In the genomic region with DNA sequence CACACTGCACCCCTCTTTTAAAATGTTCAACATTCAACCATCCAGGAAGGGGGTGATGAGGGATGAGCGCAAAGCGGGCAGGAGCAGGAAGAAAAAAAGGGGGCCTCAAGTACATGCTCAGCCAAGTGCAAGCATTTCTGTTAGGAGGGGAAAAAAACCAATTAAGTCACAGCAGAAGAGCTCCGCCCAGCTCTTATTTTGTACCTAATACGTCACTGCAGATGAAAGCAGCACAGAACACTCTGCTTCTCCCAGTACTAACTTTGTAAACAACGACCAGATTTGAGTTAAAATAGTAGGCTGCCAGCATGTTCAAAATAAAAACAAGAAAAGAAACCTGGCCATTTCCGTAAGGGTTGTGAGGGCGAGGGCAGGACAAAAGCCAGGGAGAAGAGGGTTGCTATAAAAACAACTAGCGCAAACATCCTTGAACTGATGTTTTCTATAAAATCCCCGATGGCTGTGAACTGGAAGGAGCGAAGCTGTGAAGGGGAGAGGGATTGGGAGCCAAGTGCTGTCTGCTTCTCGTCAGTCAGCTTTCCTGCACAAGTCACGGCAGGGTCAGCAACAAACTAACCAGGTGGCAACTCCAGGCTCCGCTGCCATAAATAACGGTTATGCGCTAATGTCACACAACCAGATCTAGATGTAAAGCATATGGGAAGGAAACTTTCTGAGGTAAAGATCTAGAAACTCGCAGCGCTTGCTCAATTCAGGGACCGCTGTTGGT, we compare ENCODE assay signal across 9 mouse cellular contexts. TPM values are rescaled to one million over a fixed set of nuclear protein-coding genes. Genes with fewer than 3 reads are reported as not detected.
DNase-seq lines count a peak whose midpoint lies in the region; ATAC-seq and TF ChIP-seq lines count a peak whose summit lies in the region.
"Had no signal": no experiment of that assay in that cellular context is flagged by ENCODE, and none has a peak within 500 bp of the region (broad histone marks: within the 10 kb centered on the region; RNA-seq: fewer than 3 reads in every experiment).

No protein-coding gene starts in this region.

- no peak for ATAC-seq in midbrain, embryonic 11.5 days (ENCODE audit: low FRiP score)
- no peak for ATAC-seq in midbrain, embryonic 16.5 days
- ATAC-seq in forebrain, embryonic 16.5 days = no peak
- no peak for ATAC-seq in liver, embryonic 13.5 days (ENCODE audit: low read depth)

- H3K4me3 ChIP-seq in midbrain, embryonic 11.5 days (ENCODE audit: low read depth, low read length) = no peak overlapping the region
- no peak overlapping the region for H3K4me3 ChIP-seq in midbrain, embryonic 16.5 days (ENCODE audit: low read depth, low read length)
- peak overlapping the region; percentile 3; the same call in 1 of the 2 replicates for H3K4me3 ChIP-seq in forebrain, embryonic 16.5 days (replicated peaks; ENCODE audit: low read length)
- H3K4me3 ChIP-seq in liver, embryonic 13.5 days (replicated peaks) = peak overlapping the region; percentile 30
- no peak overlapping the region for H3K4me3 ChIP-seq in cerebellum, adult 2 months (replicated peaks; ENCODE audit: insufficient read depth, low read depth, low read length)

- H3K4me1 ChIP-seq in midbrain, embryonic 11.5 days (ENCODE audit: control insufficient read depth, insufficient read depth, low read length) = peaks cover 13% of the 10 kb centered on the region
- peaks cover 6% of the 10 kb centered on the region for H3K4me1 ChIP-seq in midbrain, embryonic 16.5 days (ENCODE audit: control insufficient read depth, insufficient read depth, low read length)
- H3K4me1 ChIP-seq in forebrain, embryonic 16.5 days (replicated peaks; ENCODE audit: control insufficient read depth, insufficient read depth, low read length) = peaks cover 15% of the 10 kb centered on the region
- peaks cover 29% of the 10 kb centered on the region for H3K4me1 ChIP-seq in liver, embryonic 13.5 days (replicated peaks)
- no peaks in the 10 kb centered on the region for H3K4me1 ChIP-seq in cerebellum, adult 2 months (ENCODE audit: control insufficient read depth, insufficient read depth, low read length)

- no peaks in the 10 kb centered on the region for H3K27me3 ChIP-seq in midbrain, embryonic 11.5 days (ENCODE audit: control insufficient read depth, insufficient read depth, low read length)
- no peaks in the 10 kb centered on the region for H3K27me3 ChIP-seq in midbrain, embryonic 16.5 days (ENCODE audit: control insufficient read depth, insufficient read depth, low read depth, low read length)
- H3K27me3 ChIP-seq in forebrain, embryonic 16.5 days (replicated peaks; ENCODE audit: control insufficient read depth, insufficient read depth, low read length) = no peaks in the 10 kb centered on the region
- H3K27me3 ChIP-seq in liver, embryonic 13.5 days = no peaks in the 10 kb centered on the region
- no peaks in the 10 kb centered on the region for H3K27me3 ChIP-seq in cerebellum, adult 2 months (ENCODE audit: control insufficient read depth, insufficient read depth, low read length)

- peak overlapping the region; percentile 0; the same call in 1 of the 2 replicates for H3K9ac ChIP-seq in midbrain, embryonic 11.5 days (ENCODE audit: low read length)
- no peak overlapping the region for H3K9ac ChIP-seq in midbrain, embryonic 16.5 days (ENCODE audit: low read depth, low read length)
- H3K9ac ChIP-seq in forebrain, embryonic 16.5 days (replicated peaks; ENCODE audit: low read depth, low read length) = no peak overlapping the region
- peak overlapping the region; percentile 41; the same call in 1 of the 2 replicates for H3K9ac ChIP-seq in liver, embryonic 13.5 days

- TF ChIP-seq POLR2A in cerebellum, adult 2 months (IDR thresholded peaks at IDR 0.05; ENCODE audit: borderline replicate concordance, insufficient read depth, low read length) = no peak

- H3K36me3 ChIP-seq in midbrain, embryonic 11.5 days (ENCODE audit: control insufficient read depth, insufficient read depth, low read length) = no peaks in the 10 kb centered on the region
- H3K36me3 ChIP-seq in midbrain, embryonic 16.5 days (ENCODE audit: control insufficient read depth, insufficient read depth, low read length) = no peaks in the 10 kb centered on the region
- no peaks in the 10 kb centered on the region for H3K36me3 ChIP-seq in forebrain, embryonic 16.5 days (ENCODE audit: control insufficient read depth, insufficient read depth)
- H3K36me3 ChIP-seq in liver, embryonic 13.5 days = no peaks in the 10 kb centered on the region

- H3K4me2 ChIP-seq in midbrain, embryonic 11.5 days = peak overlapping the region; percentile 33; the same call in 1 of the 2 replicates
- H3K4me2 ChIP-seq in midbrain, embryonic 16.5 days (ENCODE audit: low read length) = no peak overlapping the region
- H3K4me2 ChIP-seq in forebrain, embryonic 16.5 days (ENCODE audit: low read length) = peak overlapping the region; percentile 42
- peak overlapping the region; percentile 44 for H3K4me2 ChIP-seq in liver, embryonic 13.5 days

- no peak for TF ChIP-seq CTCF in cerebellum, adult 2 months (IDR thresholded peaks at IDR 0.05; ENCODE audit: borderline replicate concordance, insufficient read depth, low read depth, low read length)

- H3K9me3 ChIP-seq in midbrain, embryonic 11.5 days (ENCODE audit: control insufficient read depth, low read length) = no peaks in the 10 kb centered on the region
- H3K9me3 ChIP-seq in midbrain, embryonic 16.5 days (replicated peaks; ENCODE audit: control insufficient read depth, low read length, poor library complexity, severe bottlenecking) = no peaks in the 10 kb centered on the region
- no peaks in the 10 kb centered on the region for H3K9me3 ChIP-seq in forebrain, embryonic 16.5 days (ENCODE audit: control insufficient read depth, low read length)
- H3K9me3 ChIP-seq in liver, embryonic 13.5 days (replicated peaks) = no peaks in the 10 kb centered on the region

- no peak overlapping the region for H3K27ac ChIP-seq in midbrain, embryonic 11.5 days (ENCODE audit: low read depth, low read length)
- no peak overlapping the region for H3K27ac ChIP-seq in midbrain, embryonic 16.5 days (ENCODE audit: low read length)
- no peak overlapping the region; the same call in 1 of the 2 replicates for H3K27ac ChIP-seq in forebrain, embryonic 16.5 days (ENCODE audit: low read length)
- H3K27ac ChIP-seq in liver, embryonic 13.5 days = no peak overlapping the region
- H3K27ac ChIP-seq in cerebellum, adult 2 months (ENCODE audit: insufficient read depth, low read length) = no peak overlapping the region

- DNase-seq in midbrain, embryonic 11.5 days (ENCODE audit: low spot score, missing footprints) = peak; percentile 87
- no peak for DNase-seq in liver, embryonic 13.5 days
- no peak for DNase-seq in thymus, adult 18-20 months
- DNase-seq in spleen, postnatal 36 days (ENCODE audit: low spot score in 2 of 2) = no peak
- DNase-seq in cerebellum, adult 2 months = no peak
- DNase-seq: gastrocnemius, postnatal 14 days; thymus, postnatal 14 days had no signal

- WGBS in midbrain, embryonic 11.5 days = 34% methylated on average over 18 of the region's 18 CpGs
- 33% methylated on average over 18 of the region's 18 CpGs for WGBS in midbrain, embryonic 16.5 days
- 12% methylated on average over 18 of the region's 18 CpGs for WGBS in forebrain, embryonic 16.5 days
- WGBS in liver, embryonic 13.5 days (ENCODE audit: insufficient replicate concordance) = 70% methylated on average over 18 of the region's 18 CpGs
- WGBS in cerebellum, adult 2 months = 57% methylated on average over 18 of the region's 18 CpGs

RNA-seq across cellular contexts. Expression of a gene that starts 2.2 kb away (rescaled TPM):
- polyA plus RNA-seq in midbrain, embryonic 11.5 days (2014; fragmentation: Nextera tagmentation; extraction: Ambion mirVana) = 19.6 and 19.7 TPM in 2 replicates
- polyA plus RNA-seq in midbrain, embryonic 16.5 days (2015; fragmentation: Nextera tagmentation; extraction: Ambion mirVana) = 21.1 and 21.7 TPM in 2 replicates
- 18.3 and 18.8 TPM in 2 replicates for polyA plus RNA-seq in forebrain, embryonic 16.5 days (2015; fragmentation: Nextera tagmentation; extraction: Ambion mirVana)
- polyA plus RNA-seq in liver, embryonic 13.5 days (2015; fragmentation: Nextera tagmentation; extraction: Ambion mirVana) = 6.5 and 9.9 TPM in 2 replicates
- polyA plus RNA-seq in cerebellum, adult 2 months (2012; rRNA removed) = 6.4 and 7.4 TPM in 2 replicates

Comparison
In these comparisons a context has a peak if more than half of its experiments do, and no peak if none do; other contexts are left out.
1. H3K9ac ChIP-seq: peak in midbrain, embryonic 11.5 days (single experiment) and liver, embryonic 13.5 days (single experiment); none in midbrain, embryonic 16.5 days (single experiment) and forebrain, embryonic 16.5 days (single experiment).
2. H3K4me3 ChIP-seq: peak in forebrain, embryonic 16.5 days (single experiment) and liver, embryonic 13.5 days (single experiment); none in midbrain, embryonic 11.5 days (single experiment), midbrain, embryonic 16.5 days (single experiment) and cerebellum, adult 2 months (single experiment).